Mouse (Mus musculus) left cerebral cortex, adult 18-20 months (tissue): Measurements from ENCODE around the gene Spint2. TPM values are rescaled to one million over a fixed set of nuclear protein-coding genes. Genes with fewer than 3 reads are reported as not detected.
"Not testable (repeated sequence)": the region's sequence is repeated elsewhere in the genome, so short reads cannot be mapped to it uniquely, and the experiment has no call there.

ENCODE experiments used
- DNase-seq, 2 experiments: peaks; one replicate each; pipeline ENCODE4 v3.0.0; 2021 to 2022; ENCODE audit warnings: low spot score in 2 of 2, mixed read lengths in 1 of 2
- total RNA-seq, 2 experiments: library from RNA; stranded (reverse); gene quantifications; 2 replicates each; pipeline ENCODE4 v1.2.3; 2021

Gene Spint2
- total RNA-seq, 2 experiments from 2014 or later = 27.6 to 33.5 TPM

GRCm38 (mm10) chr7:29211013-29211412, 70.7 kb downstream of the Spint2 start:
- DNase-seq = not testable (repeated sequence)

Other genes starting within 250 kb of the Spint2 start
- gene Ryr1, start 156.7 kb downstream of the Spint2 start, total RNA-seq = 1 to 10 TPM; 6.5 to 8.9 TPM
- gene Rasgrp4, start 147.1 kb downstream of the Spint2 start, total RNA-seq = 1 to 10 TPM; 1.4 TPM
- 10 to 100 TPM; 33.8 to 40.2 TPM for gene Fam98c, start 125.7 kb downstream of the Spint2 start, total RNA-seq
- 1 to 10 TPM; 1.6 to 1.9 TPM for gene Ggn, start 111.7 kb downstream of the Spint2 start, total RNA-seq
- gene Spred3, start 111.5 kb downstream of the Spint2 start, total RNA-seq = 10 to 100 TPM; 50.2 to 53.6 TPM
- 100 to 1,000 TPM; 121 to 125 TPM for gene Psmd8, start 101.2 kb downstream of the Spint2 start, total RNA-seq
- gene Catsperg1, start 67.9 kb downstream of the Spint2 start, total RNA-seq = 1 to 10 TPM; 1.1 to 1.5 TPM
- 1 to 10 TPM; 3.0 to 3.1 TPM for gene Kcnk6, start 49.4 kb downstream of the Spint2 start, total RNA-seq
- gene Yif1b, start 43.6 kb downstream of the Spint2 start, total RNA-seq = 10 to 100 TPM; 51.7 to 52.4 TPM
- gene 2200002D01Rik, start 33.4 kb downstream of the Spint2 start, total RNA-seq = under 1 TPM; 0.65 to 0.98 TPM
- gene Ppp1r14a, start 7.4 kb upstream of the Spint2 start, total RNA-seq = 10 to 100 TPM; 16.8 to 18.3 TPM
- 100 to 1,000 TPM; 107 to 120 TPM for gene Dpf1, start 22.0 kb upstream of the Spint2 start, total RNA-seq
- 10 to 100 TPM; 54.7 to 54.9 TPM for gene Sipa1l3, start 236.7 kb upstream of the Spint2 start, total RNA-seq